Mouse (Mus musculus): ENCODE results near the gene Hist1h3h. TPM values are rescaled to one million over a fixed set of nuclear protein-coding genes. Genes with fewer than 3 reads are reported as not detected.
"Not testable (repeated sequence)": the region's sequence is repeated elsewhere in the genome, so short reads cannot be mapped to it uniquely, and the experiment has no call there.

Gene Hist1h3h
- polyA plus RNA-seq, 1 experiment, result not detected

GRCm38 (mm10) chr13:21714725-21715124 lies 2.7 kb upstream of the Hist1h3h start:
- Histone ChIP-seq H3K27me3 (ENCODE audit: control insufficient read depth, insufficient read depth, low read length) (no peaks in the 10 kb centered on the region), H3K4me3 (replicated peaks; ENCODE audit: insufficient read depth, low read depth, low read length) (no peak overlapping the region), H3K4me1 (ENCODE audit: control insufficient read depth, insufficient read depth, low read length) (no peaks in the 10 kb centered on the region), H3K27ac (ENCODE audit: insufficient read depth, low read length) (no peak overlapping the region)
- DNase-seq, result peak; percentile 71 to 74
- under 1% methylated on average over 7 of the region's 7 CpGs for WGBS
- TF ChIP-seq POLR2A (IDR thresholded peaks at IDR 0.05; ENCODE audit: borderline replicate concordance, insufficient read depth, low read length), result no peak
- peak; percentile 53; the same call in 1 of the 2 replicates for TF ChIP-seq CTCF (IDR thresholded peaks at IDR 0.05; ENCODE audit: borderline replicate concordance, insufficient read depth, low read depth, low read length)

DNA sequence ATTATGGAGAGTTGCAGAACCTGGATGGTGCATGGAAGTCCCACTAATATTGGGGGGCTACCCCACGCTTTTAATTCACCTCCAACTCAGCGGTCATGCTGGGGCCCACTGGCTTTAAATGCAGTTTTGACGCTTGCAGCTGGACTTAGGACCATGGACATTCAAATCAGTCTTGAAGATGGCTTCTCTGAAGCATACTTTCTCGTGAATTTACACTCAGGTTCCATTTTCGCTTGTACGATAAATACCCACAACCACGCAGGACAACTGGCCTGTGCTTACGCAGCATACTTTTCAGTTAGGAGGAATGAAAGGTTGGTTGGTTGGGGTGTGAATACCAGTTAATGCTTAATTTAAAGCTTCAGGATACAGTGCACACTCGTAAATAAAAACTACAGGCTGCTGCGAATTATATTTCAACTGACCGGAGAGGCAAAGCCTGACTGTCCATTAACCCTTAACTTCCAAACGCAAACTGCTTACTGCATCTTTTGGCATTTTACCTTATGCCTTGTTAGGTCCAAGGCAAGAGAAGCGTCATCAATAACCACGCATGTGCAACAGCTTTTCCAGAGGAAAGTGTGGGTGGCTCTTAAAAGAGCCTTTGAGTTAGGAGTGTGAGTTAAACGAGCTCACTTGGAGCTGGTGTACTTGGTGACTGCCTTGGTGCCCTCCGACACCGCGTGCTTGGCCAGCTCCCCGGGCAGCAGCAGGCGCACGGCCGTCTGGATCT lies 2.2 kb upstream of the Hist1h3h start:
- under 1% methylated on average over 22 of the region's 22 CpGs for WGBS
- no peak for DNase-seq
- Histone ChIP-seq H3K4me3 (replicated peaks; ENCODE audit: insufficient read depth, low read depth, low read length) (peak overlapping the region; percentile 32), H3K27ac (ENCODE audit: insufficient read depth, low read length) (no peak overlapping the region), H3K27me3 (ENCODE audit: control insufficient read depth, insufficient read depth, low read length) (no peaks in the 10 kb centered on the region), H3K4me1 (ENCODE audit: control insufficient read depth, insufficient read depth, low read length) (no peaks in the 10 kb centered on the region)
- TF ChIP-seq CTCF (IDR thresholded peaks at IDR 0.05; ENCODE audit: borderline replicate concordance, insufficient read depth, low read depth, low read length) (no peak), POLR2A (IDR thresholded peaks at IDR 0.05; ENCODE audit: borderline replicate concordance, insufficient read depth, low read length) (no peak)

- not testable (repeated sequence) for H3K4me1 ChIP-seq (ENCODE audit: control insufficient read depth, insufficient read depth, low read length); H3K27me3 ChIP-seq (ENCODE audit: control insufficient read depth, insufficient read depth, low read length); H3K27ac ChIP-seq (ENCODE audit: insufficient read depth, low read length)
- peak; percentile 90 for TF ChIP-seq POLR2A (IDR thresholded peaks at IDR 0.05; ENCODE audit: borderline replicate concordance, insufficient read depth, low read length)
- peak within 1 kb of the TSS; percentile 78 for H3K4me3 ChIP-seq (replicated peaks; ENCODE audit: insufficient read depth, low read depth, low read length)
- WGBS, result 2% methylated on average over 39 of the region's 50 CpGs
- DNase-seq, result peak; percentile 84 to 94
Measured at GRCm38 (mm10) chr13:21715864-21716539, 1.5 kb upstream of the Hist1h3h start, which contains the start of the genes Hist1h2bl and Hist1h2ai. Hist1h2bl (minus strand) TSS chr13:21716143. Hist1h2ai (plus strand) TSS chr13:21716422.

DNA sequence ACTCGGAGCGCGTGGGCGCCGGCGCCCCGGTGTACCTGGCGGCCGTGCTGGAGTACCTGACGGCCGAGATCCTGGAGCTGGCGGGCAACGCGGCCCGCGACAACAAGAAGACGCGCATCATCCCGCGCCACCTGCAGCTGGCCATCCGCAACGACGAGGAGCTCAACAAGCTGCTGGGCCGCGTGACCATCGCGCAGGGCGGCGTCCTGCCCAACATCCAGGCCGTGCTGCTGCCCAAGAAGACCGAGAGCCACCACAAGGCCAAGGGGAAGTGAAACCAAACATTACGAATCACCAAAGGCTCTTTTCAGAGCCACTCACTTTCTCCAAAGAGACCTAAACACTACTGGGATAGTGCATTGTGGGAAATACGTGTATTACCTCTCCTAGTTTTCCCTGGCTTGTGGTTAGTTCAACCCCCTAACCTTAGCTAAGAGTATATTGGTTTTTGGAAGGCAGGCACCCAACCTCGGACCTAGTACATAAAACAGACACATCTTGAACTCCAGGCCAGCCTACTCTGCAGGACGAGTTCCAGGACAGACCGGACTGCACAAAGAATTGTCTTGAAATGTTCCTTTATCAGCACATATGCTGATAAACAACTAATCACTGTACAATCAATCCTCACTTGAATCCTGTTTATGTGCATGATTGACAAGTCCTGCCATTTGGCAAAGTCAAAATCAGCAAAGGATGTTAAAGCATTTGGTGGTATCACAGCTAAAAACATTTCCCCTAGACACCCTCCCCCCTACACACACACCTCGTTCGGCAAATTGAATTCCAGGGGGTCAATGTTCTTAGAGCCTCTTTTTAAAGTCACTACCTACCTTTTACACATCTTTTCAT lies 693 bp upstream of the Hist1h3h start:
- peak overlapping the region; percentile 39 for H3K4me3 ChIP-seq (replicated peaks; ENCODE audit: insufficient read depth, low read depth, low read length)
- DNase-seq, result peak in 1 of 2 experiments; percentile 29
- WGBS, result 1% methylated on average over 15 of the region's 38 CpGs
- H3K27ac ChIP-seq (ENCODE audit: insufficient read depth, low read length); H3K4me1 ChIP-seq (ENCODE audit: control insufficient read depth, insufficient read depth, low read length); H3K27me3 ChIP-seq (ENCODE audit: control insufficient read depth, insufficient read depth, low read length): not testable (repeated sequence)

- H3K27me3 ChIP-seq (ENCODE audit: control insufficient read depth, insufficient read depth, low read length), result no peaks in the 10 kb centered on the region
- 78% methylated on average over 4 of the region's 4 CpGs for WGBS
- TF ChIP-seq POLR2A (IDR thresholded peaks at IDR 0.05; ENCODE audit: borderline replicate concordance, insufficient read depth, low read length) (no peak), CTCF (IDR thresholded peaks at IDR 0.05; ENCODE audit: borderline replicate concordance, insufficient read depth, low read depth, low read length) (no peak)
- H3K27ac ChIP-seq (ENCODE audit: insufficient read depth, low read length), result no peak overlapping the region
- H3K4me3 ChIP-seq (replicated peaks; ENCODE audit: insufficient read depth, low read depth, low read length), result no peak overlapping the region
- DNase-seq, result no peak
- no peaks in the 10 kb centered on the region for H3K4me1 ChIP-seq (ENCODE audit: control insufficient read depth, insufficient read depth, low read length)
Measured at GRCm38 (mm10) chr13:21718381-21719080, 1.1 kb downstream of the Hist1h3h start.

- not testable (repeated sequence) for H3K27ac ChIP-seq (ENCODE audit: insufficient read depth, low read length)
Measured at GRCm38 (mm10) chr13:21721107-21721756, 3.8 kb downstream of the Hist1h3h start.

DNA sequence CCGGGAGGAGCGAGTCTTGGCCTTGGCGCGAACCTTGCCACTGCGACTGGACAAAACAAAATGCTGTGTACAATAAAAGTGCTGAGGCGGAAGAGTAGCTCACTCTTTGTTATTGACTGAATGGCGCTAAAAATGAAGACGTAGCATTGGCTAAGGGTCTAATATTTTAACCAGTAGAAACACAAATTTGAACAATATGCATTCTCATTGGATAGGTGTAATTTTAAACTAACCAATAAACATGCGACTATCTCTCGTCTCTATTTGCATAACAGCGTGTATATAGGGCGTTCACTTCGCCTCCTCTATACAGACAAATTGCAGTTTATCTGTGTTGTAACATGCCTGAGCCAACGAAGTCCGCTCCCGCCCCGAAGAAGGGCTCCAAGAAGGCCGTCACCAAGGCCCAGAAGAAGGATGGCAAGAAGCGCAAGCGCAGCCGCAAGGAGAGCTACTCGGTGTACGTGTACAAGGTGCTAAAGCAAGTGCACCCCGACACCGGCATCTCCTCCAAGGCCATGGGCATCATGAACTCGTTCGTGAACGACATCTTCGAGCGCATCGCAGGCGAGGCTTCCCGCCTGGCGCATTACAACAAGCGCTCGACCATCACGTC lies 4.4 kb downstream of the Hist1h3h start, which contains the start of gene Hist1h2bm:
Gene Hist1h2bm, plus strand, starts transcription at position 288 of the 616 bp plus-strand sequence.
- H3K27me3 ChIP-seq (ENCODE audit: control insufficient read depth, insufficient read depth, low read length); H3K27ac ChIP-seq (ENCODE audit: insufficient read depth, low read length); H3K4me1 ChIP-seq (ENCODE audit: control insufficient read depth, insufficient read depth, low read length): not testable (repeated sequence)
- peak; percentile 47; the same call in 1 of the 2 replicates for TF ChIP-seq POLR2A (IDR thresholded peaks at IDR 0.05; ENCODE audit: borderline replicate concordance, insufficient read depth, low read length)
- under 1% methylated on average over 37 of the region's 37 CpGs for WGBS
- DNase-seq, result peak; percentile 70 to 84
- H3K4me3 ChIP-seq (replicated peaks; ENCODE audit: insufficient read depth, low read depth, low read length), result peak within 1 kb of the TSS; percentile 51

More at GRCm38 (mm10) chr13:21721107-21721756, 3.8 kb downstream of the Hist1h3h start:
- H3K4me3 ChIP-seq (replicated peaks; ENCODE audit: insufficient read depth, low read depth, low read length), result peak overlapping the region; percentile 33
- not testable (repeated sequence) for H3K27me3 ChIP-seq (ENCODE audit: control insufficient read depth, insufficient read depth, low read length); DNase-seq; H3K4me1 ChIP-seq (ENCODE audit: control insufficient read depth, insufficient read depth, low read length)
- 1% methylated on average over 25 of the region's 44 CpGs for WGBS
